Mouse (Mus musculus): Measurements from ENCODE around the gene Nol12. TPM values are rescaled to one million over a fixed set of nuclear protein-coding genes. Genes with fewer than 3 reads are reported as not detected.

Gene Nol12
- polyA plus RNA-seq, 1 experiment = 101 TPM

DNA sequence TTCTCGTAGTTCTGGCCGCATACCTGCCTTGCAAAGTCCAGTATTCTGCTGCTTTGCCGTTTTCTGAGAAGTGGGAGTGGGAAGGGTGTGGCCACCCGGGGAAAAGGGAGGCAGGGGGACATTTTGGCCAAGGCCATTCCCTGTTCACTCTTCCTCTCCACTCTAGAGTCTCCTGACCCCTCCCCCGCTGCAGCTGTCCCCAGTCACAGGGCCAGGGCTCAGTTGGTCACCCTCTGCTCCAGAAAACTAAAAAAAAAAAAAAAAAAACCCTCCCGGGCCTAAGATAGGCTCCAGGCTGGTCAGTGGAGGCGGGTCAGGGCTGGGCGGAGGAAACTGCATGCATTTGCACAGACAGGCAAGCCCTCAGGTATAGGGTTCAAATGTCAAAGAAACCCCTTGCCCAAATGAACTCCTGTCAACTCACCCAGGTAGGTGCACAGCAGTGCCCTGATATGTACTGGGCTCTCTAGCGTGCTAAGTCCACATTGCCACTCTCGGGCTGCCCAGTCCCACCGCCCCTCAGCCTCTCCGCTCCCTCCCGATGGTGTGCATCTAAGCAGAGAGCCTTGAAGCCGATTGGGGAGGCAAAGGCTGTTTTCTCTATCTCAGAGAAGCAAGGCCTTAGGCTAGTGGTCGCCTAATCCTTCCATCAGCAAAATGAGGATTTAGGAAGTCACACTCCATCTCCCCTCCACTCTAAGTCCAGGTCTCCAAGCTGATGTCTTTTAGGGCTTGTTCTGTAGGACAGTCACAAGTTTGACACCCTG is 7.5 kb upstream of the Nol12 start:
- TF ChIP-seq POLR2AphosphoS2 (IDR thresholded peaks at IDR 0.05; ENCODE audit: insufficient read length, low read depth) = peak; percentile 72
- TF ChIP-seq CEBPB (IDR thresholded peaks at IDR 0.05; ENCODE audit: insufficient read depth, poor library complexity, severe bottlenecking) = no peak
- no peak for TF ChIP-seq USF1 (IDR thresholded peaks at IDR 0.05; ENCODE audit: low read depth)
- TF ChIP-seq MYOD1 (IDR thresholded peaks at IDR 0.05; ENCODE audit: control insufficient read depth in 1 of 3, insufficient read length in 2 of 3, low read depth in 2 of 3) = peak; percentile 53 to 79 (median 70)
- peak; percentile 60 for TF ChIP-seq POLR2A (IDR thresholded peaks at IDR 0.05; ENCODE audit: insufficient read length, low read depth)
- TF ChIP-seq TCF12 (IDR thresholded peaks at IDR 0.05; ENCODE audit: insufficient read depth, poor library complexity, severe bottlenecking) = peak; percentile 57
- no peak for TF ChIP-seq SRF (IDR thresholded peaks at IDR 0.05; ENCODE audit: control insufficient read depth, insufficient read length, low read depth)
- TF ChIP-seq MYOG (IDR thresholded peaks at IDR 0.05; ENCODE audit: control insufficient read depth in 1 of 3, insufficient read depth in 1 of 3, insufficient read length in 2 of 3, low read depth in 2 of 3) = peak; percentile 49 to 87 (median 76)
- peak overlapping the region; percentile 100 for H3K4me3 ChIP-seq
- no peaks in the 10 kb centered on the region for H3K27me3 ChIP-seq (ENCODE audit: control insufficient read depth, insufficient read depth, insufficient read length)
- H3ac ChIP-seq (ENCODE audit: control insufficient read depth, insufficient read length) = peak overlapping the region; percentile 71
- H3K4me2 ChIP-seq (ENCODE audit: low read depth) = peak overlapping the region; percentile 100
- H3K36me3 ChIP-seq (ENCODE audit: control insufficient read depth, insufficient read depth) = peaks cover 17% of the 10 kb centered on the region
- H3K79me2 ChIP-seq (ENCODE audit: control insufficient read depth, insufficient read depth) = peaks cover 25% of the 10 kb centered on the region

DNA sequence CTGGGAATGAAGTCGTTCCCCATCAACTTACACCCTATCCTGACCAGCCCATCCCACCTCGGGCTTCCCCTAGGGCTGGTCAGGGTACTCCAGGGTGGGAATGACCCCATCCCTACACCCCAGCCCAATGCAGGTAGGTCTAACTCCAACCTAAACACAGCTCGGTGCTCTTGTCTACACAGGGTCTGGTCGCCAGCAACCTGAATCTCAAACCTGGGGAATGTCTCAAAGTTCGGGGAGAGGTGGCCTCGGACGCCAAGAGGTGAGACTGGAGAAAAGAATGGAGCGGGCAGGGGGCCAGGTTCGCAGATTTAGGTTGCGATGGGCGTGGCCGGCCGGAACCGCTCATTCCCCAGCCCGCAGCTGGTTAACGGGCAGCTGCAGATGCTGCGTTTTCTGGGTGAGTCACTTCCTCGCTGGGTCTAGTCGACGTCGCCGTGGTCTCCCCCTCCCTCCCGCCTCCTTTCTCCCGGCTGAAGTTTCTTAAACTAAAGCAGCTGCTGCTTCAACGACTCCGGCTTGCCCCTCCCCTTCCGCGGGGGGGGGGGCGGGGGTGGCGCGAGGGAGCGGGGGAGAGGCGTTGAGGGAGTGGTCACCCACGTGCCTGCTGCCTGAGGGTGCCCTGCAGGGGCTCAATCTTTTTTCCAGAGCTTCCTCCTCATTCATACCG is 6.8 kb upstream of the Nol12 start:
- Histone ChIP-seq H3K79me2 (ENCODE audit: control insufficient read depth, insufficient read depth) (peaks cover 25% of the 10 kb centered on the region), H3K36me3 (ENCODE audit: control insufficient read depth, insufficient read depth) (peaks cover 17% of the 10 kb centered on the region), H3ac (ENCODE audit: control insufficient read depth, insufficient read length) (peak overlapping the region; percentile 71), H3K4me2 (ENCODE audit: low read depth) (peak overlapping the region; percentile 100), H3K4me3 (peak overlapping the region; percentile 100), H3K27me3 (ENCODE audit: control insufficient read depth, insufficient read depth, insufficient read length) (no peaks in the 10 kb centered on the region)
- TF ChIP-seq MYOD1 (IDR thresholded peaks at IDR 0.05; ENCODE audit: control insufficient read depth in 1 of 3, insufficient read length in 2 of 3, low read depth in 2 of 3) (peak; percentile 59 to 87 (median 85)), POLR2AphosphoS2 (IDR thresholded peaks at IDR 0.05; ENCODE audit: insufficient read length, low read depth) (peak; percentile 96), CEBPB (IDR thresholded peaks at IDR 0.05; ENCODE audit: insufficient read depth, poor library complexity, severe bottlenecking) (0 out of 2 replicates have a peak, but pooled peaks have one; percentile 1), TCF12 (IDR thresholded peaks at IDR 0.05; ENCODE audit: insufficient read depth, poor library complexity, severe bottlenecking) (peak; percentile 70), USF1 (IDR thresholded peaks at IDR 0.05; ENCODE audit: low read depth) (peak; percentile 46), REST (IDR thresholded peaks at IDR 0.05; ENCODE audit: insufficient read depth, insufficient read length) (no peak), TCF3 (IDR thresholded peaks at IDR 0.05; ENCODE audit: insufficient read length, low read depth) (peak; percentile 74), E2F4 (IDR thresholded peaks at IDR 0.05; ENCODE audit: insufficient read depth) (peak; percentile 18), SRF (IDR thresholded peaks at IDR 0.05; ENCODE audit: control insufficient read depth, insufficient read length, low read depth) (peak; percentile 77), MAX (IDR thresholded peaks at IDR 0.05; ENCODE audit: low read depth) (no peak), POLR2A (IDR thresholded peaks at IDR 0.05; ENCODE audit: insufficient read length, low read depth) (peak; percentile 70), MYOG (IDR thresholded peaks at IDR 0.05; ENCODE audit: control insufficient read depth in 1 of 3, insufficient read depth in 1 of 3, insufficient read length in 2 of 3, low read depth in 2 of 3) (peak; percentile 61 to 94 (median 83))

DNA sequence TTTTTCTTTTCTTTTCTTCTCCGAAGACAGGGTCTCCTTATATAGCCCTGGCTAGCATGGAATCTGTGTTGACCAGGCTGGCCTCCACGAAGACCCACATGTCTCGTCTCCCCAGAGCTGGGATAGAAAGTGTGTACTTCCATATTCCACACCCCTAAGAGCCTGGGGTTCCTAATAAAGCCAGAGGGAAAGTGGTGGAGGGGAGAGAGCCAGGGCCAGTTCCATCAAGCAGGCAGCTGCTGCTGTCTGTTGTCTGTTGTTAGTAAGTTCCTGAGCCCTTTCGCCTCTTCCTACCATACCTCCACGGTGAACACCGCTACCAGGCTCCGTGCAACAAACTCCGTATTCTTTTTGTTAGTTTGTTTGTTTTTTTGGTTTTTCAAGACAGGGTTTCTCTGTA is 6.2 kb upstream of the Nol12 start:
- Histone ChIP-seq H3K36me3 (ENCODE audit: control insufficient read depth, insufficient read depth) (peaks cover 17% of the 10 kb centered on the region), H3K4me3 (peak overlapping the region; percentile 100)

DNA sequence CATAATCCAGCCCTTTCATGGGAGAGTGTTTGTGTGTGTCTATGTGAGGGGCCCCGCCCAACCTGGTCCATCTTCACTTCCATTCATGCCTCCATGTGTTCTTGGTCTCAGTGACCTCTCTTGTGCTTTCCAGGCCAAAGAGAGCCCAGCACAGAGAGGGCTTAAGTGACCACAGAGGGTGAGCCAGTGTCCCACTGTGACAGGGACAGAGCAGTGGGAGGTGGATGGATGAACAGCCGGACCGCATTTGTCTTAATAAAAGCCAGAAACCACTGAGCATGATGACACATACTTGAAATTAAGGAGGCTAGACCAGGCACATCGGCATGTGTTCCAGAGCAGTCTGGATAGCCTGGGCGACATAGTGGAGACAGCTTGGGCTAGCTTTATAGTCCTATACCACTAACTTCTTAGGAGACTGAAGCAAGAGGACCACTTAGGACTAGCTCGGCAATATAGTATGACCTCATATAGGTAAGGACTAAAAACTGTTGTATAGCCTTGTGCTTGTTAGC is 4.5 kb upstream of the Nol12 start:
- Histone ChIP-seq H3K27me3 (ENCODE audit: control insufficient read depth, insufficient read depth, insufficient read length) (no peaks in the 10 kb centered on the region), H3K79me2 (ENCODE audit: control insufficient read depth, insufficient read depth) (peaks cover 27% of the 10 kb centered on the region), H3K4me2 (ENCODE audit: low read depth) (peak overlapping the region; percentile 80), H3ac (ENCODE audit: control insufficient read depth, insufficient read length) (no peak overlapping the region), H3K4me3 (peak overlapping the region; percentile 100), H3K36me3 (ENCODE audit: control insufficient read depth, insufficient read depth) (peaks cover 17% of the 10 kb centered on the region)
- TF ChIP-seq POLR2A (IDR thresholded peaks at IDR 0.05; ENCODE audit: insufficient read length, low read depth) (peak; percentile 74), MYOD1 (IDR thresholded peaks at IDR 0.05; ENCODE audit: control insufficient read depth in 1 of 3, insufficient read length in 2 of 3, low read depth in 2 of 3) (peak in 2 of 3 experiments; percentile 47 to 75), REST (IDR thresholded peaks at IDR 0.05; ENCODE audit: insufficient read depth, insufficient read length) (no peak), TCF12 (IDR thresholded peaks at IDR 0.05; ENCODE audit: insufficient read depth, poor library complexity, severe bottlenecking) (no peak), MYOG (IDR thresholded peaks at IDR 0.05; ENCODE audit: control insufficient read depth in 1 of 3, insufficient read depth in 1 of 3, insufficient read length in 2 of 3, low read depth in 2 of 3) (peak in 2 of 3 experiments; percentile 78 to 88), MAX (IDR thresholded peaks at IDR 0.05; ENCODE audit: low read depth) (peak; percentile 70), USF1 (IDR thresholded peaks at IDR 0.05; ENCODE audit: low read depth) (no peak), TCF3 (IDR thresholded peaks at IDR 0.05; ENCODE audit: insufficient read length, low read depth) (no peak), E2F4 (IDR thresholded peaks at IDR 0.05; ENCODE audit: insufficient read depth) (no peak), POLR2AphosphoS2 (IDR thresholded peaks at IDR 0.05; ENCODE audit: insufficient read length, low read depth) (peak; percentile 97), CEBPB (IDR thresholded peaks at IDR 0.05; ENCODE audit: insufficient read depth, poor library complexity, severe bottlenecking) (peak; percentile 91), SRF (IDR thresholded peaks at IDR 0.05; ENCODE audit: control insufficient read depth, insufficient read length, low read depth) (no peak)

More for the DNA sequence above, 6.2 kb upstream of the Nol12 start:
- H3K4me2 ChIP-seq (ENCODE audit: low read depth) = peak overlapping the region; percentile 80
- H3K79me2 ChIP-seq (ENCODE audit: control insufficient read depth, insufficient read depth) = peaks cover 25% of the 10 kb centered on the region
- H3K27me3 ChIP-seq (ENCODE audit: control insufficient read depth, insufficient read depth, insufficient read length) = no peaks in the 10 kb centered on the region
- H3ac ChIP-seq (ENCODE audit: control insufficient read depth, insufficient read length) = peak overlapping the region; percentile 71
- TF ChIP-seq TCF12 (IDR thresholded peaks at IDR 0.05; ENCODE audit: insufficient read depth, poor library complexity, severe bottlenecking) (peak; percentile 22), POLR2A (IDR thresholded peaks at IDR 0.05; ENCODE audit: insufficient read length, low read depth) (no peak), TCF3 (IDR thresholded peaks at IDR 0.05; ENCODE audit: insufficient read length, low read depth) (no peak), POLR2AphosphoS2 (IDR thresholded peaks at IDR 0.05; ENCODE audit: insufficient read length, low read depth) (peak; percentile 94), E2F4 (IDR thresholded peaks at IDR 0.05; ENCODE audit: insufficient read depth) (no peak), SRF (IDR thresholded peaks at IDR 0.05; ENCODE audit: control insufficient read depth, insufficient read length, low read depth) (no peak), REST (IDR thresholded peaks at IDR 0.05; ENCODE audit: insufficient read depth, insufficient read length) (no peak), MYOD1 (IDR thresholded peaks at IDR 0.05; ENCODE audit: control insufficient read depth in 1 of 3, insufficient read length in 2 of 3, low read depth in 2 of 3) (peak; percentile 92)
